Mouse (Mus musculus) G1E (cell line): ENCODE results near the gene Trpm8.

ENCODE experiments used
- CTCF ChIP-seq: IDR thresholded peaks from 2 replicates; pipeline ENCODE4 v1.5.1; 2012; ENCODE audit warnings: low read depth, low read length, inconsistent platforms, mixed read lengths
- POLR2AphosphoS5 ChIP-seq: IDR thresholded peaks from 2 replicates; pipeline ENCODE4 v1.6.1; 2012; ENCODE audit warnings: low read depth, low read length, inconsistent platforms; ENCODE audit not compliant: insufficient replicate concordance
- TAL1 ChIP-seq: conservative IDR thresholded peaks from 2 replicates; pipeline ENCODE4 v1.6.1; 2012; ENCODE audit warnings: low read depth, low read length, inconsistent platforms, mixed read lengths

- TF ChIP-seq CTCF (no peak), POLR2AphosphoS5 (no peak), TAL1 (no peak)
Observed at GRCm38 (mm10) chr1:88262961-88263360, 14.5 kb upstream of the Trpm8 start.
